In genomic region chr16:20097711-20098374, GRCm38 (mm10) we compare ENCODE assay signal across 8 mouse cellular contexts. TPM values are rescaled to one million over a fixed set of nuclear protein-coding genes. Genes with fewer than 3 reads are reported as not detected.
DNase-seq lines count a peak whose midpoint lies in the region; ATAC-seq and TF ChIP-seq lines count a peak whose summit lies in the region.

No protein-coding gene starts in this region.

- no peaks in the 10 kb centered on the region for H3K36me3 ChIP-seq in hindbrain, postnatal 0 days (ENCODE audit: insufficient read depth, low read length)

- under 1% methylated on average over 60 of the region's 61 CpGs for WGBS in hindbrain, postnatal 0 days

- H3K9me3 ChIP-seq in hindbrain, postnatal 0 days (ENCODE audit: low read length) = no peaks in the 10 kb centered on the region

- TF ChIP-seq CTCF in hindbrain, postnatal 0 days (IDR thresholded peaks at IDR 0.05; ENCODE audit: low read depth) = no peak
- TF ChIP-seq CTCF in left cerebral cortex, adult 2 months (IDR thresholded peaks at IDR 0.05) = no peak

- no peaks in the 10 kb centered on the region for H3K27me3 ChIP-seq in hindbrain, postnatal 0 days (ENCODE audit: insufficient read depth, low read length)

- H3K9ac ChIP-seq in hindbrain, postnatal 0 days (replicated peaks; ENCODE audit: low read length) = peak overlapping the region; percentile 97

- intact Hi-C loops in left cerebral cortex, adult 2 months (cut with DNase I) = loop anchor here (2.0 to 10.0 kb wide), 3 partner anchors 43 to 376 kb away; partner anchors contain the start of gene Yeats2

- DNase-seq in T-cell, adult 2 months (ENCODE audit: low spot score) = peak; percentile 95
- peak; percentile 85 to 90 for DNase-seq in cerebellum, postnatal 36 days
- DNase-seq in gastrocnemius, adult 18-20 months (ENCODE audit: low spot score) = peak; percentile 96
- peak; percentile 92 for DNase-seq in hindbrain, postnatal 0 days (ENCODE audit: low spot score)
- DNase-seq in left cerebral cortex, adult 2 months (ENCODE audit: extremely low spot score in 1 of 2, low spot score in 2 of 2) = peak; percentile 85 to 90
- peak; percentile 86 to 89 for DNase-seq in right cerebral cortex, adult 2 months (ENCODE audit: low spot score in 2 of 2)
- peak; percentile 92 for DNase-seq in urinary bladder, postnatal 14 days (ENCODE audit: low spot score)

- H3K4me2 ChIP-seq in hindbrain, postnatal 0 days (ENCODE audit: low read depth, low read length) = peak overlapping the region; percentile 58

- ATAC-seq in hindbrain, postnatal 0 days = peak; percentile 87
- ATAC-seq in megakaryocyte, adult 5-6 weeks (ENCODE audit: poor library complexity, severe bottlenecking) = peak; percentile 80

- peak overlapping the region; percentile 100 for H3K27ac ChIP-seq in hindbrain, postnatal 0 days
- peak overlapping the region; percentile 100 for H3K27ac ChIP-seq in left cerebral cortex, adult 2 months

- H3K4me1 ChIP-seq in hindbrain, postnatal 0 days (ENCODE audit: insufficient read depth, low read length) = no peaks in the 10 kb centered on the region

- peak overlapping the region; percentile 96 for H3K4me3 ChIP-seq in hindbrain, postnatal 0 days (ENCODE audit: low read length)
- peak overlapping the region; percentile 99 for H3K4me3 ChIP-seq in left cerebral cortex, adult 2 months

RNA-seq across cellular contexts. Expression of gene Klhl24, which starts 0.5 kb away (rescaled TPM):
- 100 to 1,000 TPM; 164 to 165 TPM for total RNA-seq in gastrocnemius, adult 18-20 months (2021)
- total RNA-seq in hindbrain, postnatal 0 days (2014; rRNA removed) = 75.5 and 80.7 TPM in 2 replicates
- polyA plus RNA-seq in hindbrain, postnatal 0 days (2015; fragmentation: Nextera tagmentation; extraction: Ambion mirVana) = 34.8 and 36.2 TPM in 2 replicates
- 10 to 100 TPM; 79.6 to 81.4 TPM for total RNA-seq in left cerebral cortex, adult 2 months (2021)
- 61.3 and 62.2 TPM in 2 replicates for total RNA-seq in megakaryocyte, adult 5-6 weeks (2015)
- total RNA-seq in megakaryocyte, adult 5-6 weeks (2017) = 90.4 and 91.8 TPM in 2 replicates

RNA-seq across cellular contexts. Expression of gene Yeats2, which starts 43.0 kb away (rescaled TPM):
- total RNA-seq in gastrocnemius, adult 18-20 months (2021) = 1 to 10 TPM; 3.3 to 3.7 TPM
- total RNA-seq in hindbrain, postnatal 0 days (2014; rRNA removed) = 43.6 and 48.6 TPM in 2 replicates
- 11.1 and 11.4 TPM in 2 replicates for polyA plus RNA-seq in hindbrain, postnatal 0 days (2015; fragmentation: Nextera tagmentation; extraction: Ambion mirVana)
- total RNA-seq in left cerebral cortex, adult 2 months (2021) = 10 to 100 TPM; 42.7 to 42.8 TPM
- total RNA-seq in megakaryocyte, adult 5-6 weeks (2015) = 27.7 and 30.0 TPM in 2 replicates
- 18.4 and 18.8 TPM in 2 replicates for total RNA-seq in megakaryocyte, adult 5-6 weeks (2017)

Comparison
In these comparisons a context has a peak if more than half of its experiments do, and no peak if none do; other contexts are left out.
1. Peak in every context shown above with its lines: DNase-seq, ATAC-seq, H3K4me3 ChIP-seq and H3K27ac ChIP-seq.